Mouse (Mus musculus): ENCODE results near the gene Ppp2r3c.

DNA sequence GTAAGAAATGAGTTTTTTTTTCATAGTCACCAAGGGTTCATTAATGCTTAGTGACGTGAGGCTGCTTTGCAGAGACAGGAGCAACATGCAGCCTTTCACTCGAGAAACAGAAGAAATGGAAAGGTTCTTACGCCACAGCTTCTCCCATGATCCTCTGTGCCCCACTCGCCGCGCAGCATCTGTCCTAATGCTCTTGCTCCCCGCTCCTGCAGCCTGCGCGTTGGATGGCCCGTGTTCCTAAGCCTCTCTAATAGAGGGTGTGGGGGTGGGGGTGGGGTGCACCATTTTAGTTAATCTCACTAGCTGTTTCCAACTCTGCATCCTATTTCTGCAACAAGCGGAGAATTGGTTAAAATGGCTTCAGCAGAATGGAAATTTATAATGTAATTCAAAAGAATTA lies 41.2 kb upstream of the Ppp2r3c start:
- TF ChIP-seq POLR2A (IDR thresholded peaks at IDR 0.05; ENCODE audit: borderline replicate concordance, extremely low read depth, insufficient read depth, insufficient read length, poor library complexity, severe bottlenecking) (no peak), CTCF (IDR thresholded peaks at IDR 0.05; ENCODE audit: borderline replicate concordance, extremely low read depth, insufficient read depth, insufficient read length) (no peak)
